Mouse (Mus musculus): ENCODE results near the gene Phf3.

GRCm38 (mm10) chr1:30780293-30780692, 93.4 kb downstream of the Phf3 start:
- TF ChIP-seq POLR2A (IDR thresholded peaks at IDR 0.05; ENCODE audit: borderline replicate concordance, insufficient read depth, low read length) (no peak), CTCF (IDR thresholded peaks at IDR 0.05; ENCODE audit: borderline replicate concordance, insufficient read depth, low read depth, low read length) (0 out of 2 replicates have a peak, but pooled peaks have one; percentile 8)

Data from cerebellum, adult 2 months (tissue).